Mouse (Mus musculus) ES-Bruce4 (cell line): Measurements from ENCODE around the gene Dclk1.
"Not testable (repeated sequence)": the region's sequence is repeated elsewhere in the genome, so short reads cannot be mapped to it uniquely, and the experiment has no call there.

ENCODE experiments used
- CTCF ChIP-seq: IDR thresholded peaks from one replicate; pipeline ENCODE4 v1.8.1; 2011; ENCODE audit warnings: low read depth, low read length
- POLR2A ChIP-seq: IDR thresholded peaks from one replicate; pipeline ENCODE4 v1.8.1; 2011; ENCODE audit warnings: low read length; ENCODE audit not compliant: insufficient read depth

DNA sequence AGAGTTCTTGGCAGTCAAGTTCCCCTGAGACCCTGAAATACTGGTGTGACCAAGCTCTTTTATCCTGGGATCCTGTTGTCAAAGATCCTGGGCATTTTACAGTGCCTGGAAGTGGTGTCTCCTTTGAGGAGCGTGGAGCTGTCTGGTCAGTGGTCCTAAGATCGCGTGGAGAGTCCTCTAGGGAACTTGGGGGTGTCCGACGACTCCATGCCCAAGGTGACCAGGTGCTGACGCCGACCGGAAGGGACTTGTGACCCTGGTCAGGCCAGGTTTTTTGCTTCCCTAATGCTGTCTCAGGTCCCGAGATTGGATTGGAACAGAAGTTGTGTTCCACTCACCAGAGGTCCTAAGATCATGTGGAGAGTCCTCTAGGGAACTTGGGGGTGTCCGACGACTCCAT, 38.5 kb upstream of the Dclk1 start:
- TF ChIP-seq CTCF, POLR2A: not testable (repeated sequence)
